Mouse (Mus musculus) liver, adult (tissue): ENCODE measurements at regions not wholly inside any gene's neighbourhood (a gene's known extent, or its start where the extent isn't known, plus 50 kb on each side); places are given as distances from the start of the nearest gene placed in this dataset.

ENCODE experiments used
- GATA4 ChIP-seq: IDR thresholded peaks from 2 replicates; pipeline ENCODE4 v1.6.1; 2014; ENCODE audit warnings: mild to moderate bottlenecking, low read length; ENCODE audit not compliant: insufficient replicate concordance

DNA sequence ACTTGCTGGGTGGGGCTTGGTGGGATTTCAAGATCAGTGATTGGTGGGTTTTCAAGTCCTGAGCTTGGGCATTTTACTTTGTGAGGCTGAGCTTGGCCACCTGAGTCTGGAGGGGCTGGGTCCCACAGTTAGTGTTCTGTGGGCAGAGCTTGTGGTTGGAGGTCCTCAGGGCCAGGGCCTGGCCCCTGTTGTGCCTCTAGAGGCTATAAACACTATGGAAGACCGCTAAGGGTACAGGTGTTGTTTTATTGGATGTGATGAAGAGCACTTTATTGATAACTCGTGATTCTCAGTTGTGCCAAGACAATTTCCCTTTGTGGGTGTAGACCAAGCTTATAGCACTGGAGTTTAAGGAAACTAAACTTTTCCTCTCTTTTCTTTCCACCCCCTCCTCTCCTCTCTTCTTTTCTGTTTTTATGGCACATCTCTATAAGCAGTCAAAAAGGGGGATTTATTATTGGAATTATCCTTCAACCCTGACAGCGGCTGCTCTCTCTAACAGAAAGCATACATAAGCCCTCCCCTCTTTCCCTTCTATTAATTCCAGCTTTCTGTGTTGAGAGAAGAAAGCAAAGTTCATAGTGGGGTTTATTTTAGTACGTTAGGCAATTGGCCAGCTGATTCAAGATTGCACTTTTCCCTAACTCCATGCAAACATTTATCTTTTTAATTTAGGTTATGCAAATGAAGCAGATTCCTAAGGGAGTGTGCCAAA, 332.0 kb upstream of the Rnaseh2b start:
- TF ChIP-seq GATA4, result no peak

DNA sequence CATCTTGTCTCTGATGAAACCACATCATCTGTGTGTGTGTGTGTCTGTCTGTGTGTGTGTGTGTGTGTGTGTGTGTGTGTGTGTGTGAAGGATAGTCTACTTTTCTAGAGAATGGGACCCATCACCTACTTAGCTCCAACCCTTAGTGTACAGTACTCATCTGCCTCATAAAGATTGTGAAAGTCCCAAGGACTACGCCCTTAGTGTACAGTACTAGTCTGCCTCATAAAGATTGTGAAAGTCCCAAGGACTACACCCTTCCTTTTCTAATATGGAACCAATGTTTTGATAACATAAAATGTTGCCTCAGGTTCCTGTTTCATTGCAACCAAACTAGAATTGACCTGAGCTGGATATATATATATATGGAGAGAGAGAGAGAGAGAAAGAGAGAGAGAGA, 323.9 kb upstream of the Rnaseh2b start:
- no peak for TF ChIP-seq GATA4

DNA sequence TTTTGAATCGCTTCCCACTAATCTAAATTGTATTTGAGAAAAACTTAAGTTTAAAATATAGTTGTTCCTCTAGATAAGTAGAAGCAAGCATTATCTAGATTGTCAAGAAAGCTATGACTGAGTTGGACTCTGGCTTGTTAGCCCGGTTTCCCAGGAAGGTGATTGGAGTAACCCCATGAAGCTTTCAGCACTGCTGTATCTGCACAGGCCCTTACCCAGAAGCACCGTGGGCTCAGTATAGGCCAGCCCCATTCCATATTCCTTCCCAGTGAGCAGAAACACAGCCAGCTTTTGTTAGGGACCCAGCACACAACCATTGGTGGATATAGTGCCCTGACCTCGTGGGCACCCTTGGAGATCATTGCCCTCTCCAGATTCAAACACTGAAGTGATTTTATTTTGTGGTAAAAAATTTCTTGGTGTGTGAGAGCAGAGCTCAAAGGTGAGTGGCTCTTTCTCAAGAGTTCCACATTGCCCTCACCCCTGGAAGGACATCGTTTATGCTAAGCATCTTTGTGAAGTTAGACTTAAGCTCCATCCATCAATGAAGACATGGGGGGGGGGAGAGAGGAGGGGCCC, 323.3 kb upstream of the Rnaseh2b start:
- no peak for TF ChIP-seq GATA4

DNA sequence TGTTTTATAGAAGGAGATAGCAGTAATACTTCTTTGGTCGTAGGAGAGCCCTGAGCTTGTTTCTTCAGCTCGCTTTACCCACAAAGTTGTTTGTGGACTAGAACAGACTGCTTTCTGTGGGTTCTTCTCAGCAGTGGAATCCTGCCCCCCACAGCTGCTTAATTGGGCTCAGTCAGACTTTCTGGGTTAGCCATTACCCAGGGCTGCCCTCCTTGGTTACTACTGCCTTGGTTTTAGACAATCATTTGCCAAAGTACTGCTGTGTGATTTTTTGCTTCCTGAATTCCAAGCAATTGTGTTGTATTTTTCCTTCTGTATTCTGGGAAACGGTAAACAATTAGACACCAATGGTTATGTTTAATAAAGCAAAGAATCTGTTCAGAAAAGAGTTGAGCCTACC, 321.8 kb upstream of the Rnaseh2b start:
- no peak for TF ChIP-seq GATA4

- no peak for TF ChIP-seq GATA4
Observed at GRCm38 (mm10) chr14:61971100-61972088, 321.0 kb upstream of the Rnaseh2b start.

DNA sequence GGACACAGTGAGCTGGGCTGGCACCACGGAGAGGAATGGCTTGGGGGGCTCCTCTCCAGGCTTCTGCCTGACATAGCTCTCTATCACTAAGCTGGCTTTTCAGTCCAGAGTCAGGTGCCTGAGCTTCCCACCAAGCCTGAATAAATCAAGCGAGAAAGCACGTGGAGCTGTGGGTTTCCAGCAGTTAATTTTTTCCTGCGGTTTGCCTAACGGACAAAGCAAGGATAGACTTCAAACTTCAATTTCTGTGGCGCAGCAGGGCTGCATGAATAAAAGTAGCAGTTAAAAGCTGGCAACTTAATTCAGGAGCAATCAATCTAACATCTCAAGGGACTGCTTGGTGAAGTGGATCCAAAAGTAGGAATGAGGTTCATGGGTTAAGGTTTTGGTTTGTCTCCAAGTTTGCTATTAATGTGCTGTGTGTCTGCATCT, 317.1 kb upstream of the Rnaseh2b start:
- no peak for TF ChIP-seq GATA4

- no peak for TF ChIP-seq GATA4
Observed at GRCm38 (mm10) chr14:61980581-61980980, 311.8 kb upstream of the Rnaseh2b start.

DNA sequence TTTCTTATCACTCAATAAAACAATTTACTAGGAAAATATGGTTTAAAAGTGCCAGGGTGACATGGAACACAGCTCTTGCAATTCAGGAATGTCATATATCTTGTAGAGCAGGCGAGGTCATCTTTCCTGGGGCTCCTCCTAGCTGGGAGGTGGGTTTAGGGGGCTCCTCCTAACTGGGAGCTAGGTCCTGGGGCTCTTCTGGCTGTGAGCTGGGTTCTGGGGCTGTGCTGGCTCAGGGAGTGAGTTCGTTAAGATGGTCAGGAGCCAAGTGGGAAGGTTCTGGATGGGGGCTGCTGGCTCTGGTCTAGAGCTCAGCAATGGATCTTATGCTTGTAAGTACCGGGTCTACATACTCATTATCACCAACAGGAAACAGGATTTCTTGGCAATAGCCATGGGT, 306.8 kb upstream of the Rnaseh2b start:
- TF ChIP-seq GATA4, result no peak

DNA sequence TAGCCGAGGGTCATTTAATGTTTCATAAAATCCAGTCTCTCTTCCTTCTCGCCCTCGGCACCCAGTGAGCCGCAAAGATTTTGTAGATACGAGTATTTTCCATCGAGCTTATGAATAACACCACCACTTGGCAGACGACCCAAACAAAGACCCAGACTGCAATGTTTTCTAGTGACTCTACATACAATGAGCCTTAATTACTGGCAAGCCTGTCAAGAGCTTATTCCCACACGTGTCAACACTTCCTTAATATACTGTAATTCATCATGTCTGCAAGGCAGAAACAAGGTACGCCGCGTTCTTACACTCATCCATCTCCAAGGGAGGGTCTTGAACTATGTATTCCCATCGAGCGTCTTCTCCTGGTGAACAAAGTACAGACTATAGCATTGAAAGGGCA, 306.2 kb upstream of the Rnaseh2b start:
- TF ChIP-seq GATA4, result no peak

DNA sequence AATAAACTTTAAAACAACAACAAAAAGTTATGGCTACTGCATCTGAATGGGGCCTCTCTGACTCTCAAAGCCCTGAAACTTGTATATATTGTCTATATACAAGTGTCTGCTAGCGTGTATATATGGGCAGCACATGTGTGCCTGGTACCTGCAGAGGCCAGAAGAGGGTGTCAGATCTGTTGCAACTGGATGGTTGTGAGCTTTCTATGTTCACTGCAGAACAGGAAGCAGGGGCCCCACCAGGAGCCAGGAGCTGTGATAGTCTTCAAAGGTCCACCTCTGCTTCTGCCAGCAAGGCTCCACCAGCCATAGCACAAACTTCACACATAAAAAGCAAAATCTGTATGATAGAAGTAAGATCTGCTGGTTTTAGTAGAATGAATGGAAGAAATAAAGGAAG, 297.1 kb upstream of the Rnaseh2b start:
- no peak for TF ChIP-seq GATA4

DNA sequence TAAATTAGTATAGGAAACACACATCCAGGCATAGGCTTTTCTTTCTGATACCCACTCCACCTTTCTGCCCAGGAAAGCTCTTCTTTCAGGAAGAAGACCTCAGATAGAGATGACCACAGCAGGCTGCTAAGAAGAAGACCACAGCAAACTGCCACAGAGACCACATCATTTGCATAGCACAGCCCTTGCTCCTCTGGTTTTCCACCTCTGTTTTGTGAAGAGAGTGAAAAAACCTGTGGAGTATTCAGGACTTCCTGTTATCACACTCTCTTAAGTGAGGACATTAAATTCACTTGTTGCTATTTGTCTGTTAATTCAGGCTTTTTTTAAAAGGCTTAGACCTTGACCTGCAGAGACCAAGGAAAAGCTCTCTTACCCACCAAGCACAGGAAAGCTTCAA, 294.7 kb upstream of the Rnaseh2b start:
- TF ChIP-seq GATA4, result no peak

- no peak for TF ChIP-seq GATA4
Observed at GRCm38 (mm10) chr14:61998259-61998658, 294.1 kb upstream of the Rnaseh2b start.

GRCm38 (mm10) chr14:62001481-62001949, 290.9 kb upstream of the Rnaseh2b start:
- TF ChIP-seq GATA4, result no peak

DNA sequence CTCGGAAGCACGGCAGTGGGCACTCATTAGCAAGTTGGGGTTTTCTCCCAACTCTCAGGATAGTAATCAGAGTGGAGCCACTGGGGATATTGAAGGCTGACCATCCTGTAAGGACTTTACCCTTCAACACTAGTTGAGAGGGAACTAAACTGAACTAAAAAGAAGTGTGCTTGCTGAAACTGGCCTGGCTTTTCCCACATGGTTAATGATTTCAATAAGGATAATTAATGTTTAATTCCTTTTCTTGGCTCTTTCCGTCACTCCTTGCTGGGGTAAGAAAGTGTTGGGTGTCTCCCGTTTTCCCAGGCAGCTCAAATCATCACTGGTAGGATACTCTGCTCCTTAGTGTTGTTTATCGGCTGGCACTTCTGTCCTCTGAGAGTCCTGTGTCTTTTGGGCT, 290.3 kb upstream of the Rnaseh2b start:
- TF ChIP-seq GATA4, result no peak

DNA sequence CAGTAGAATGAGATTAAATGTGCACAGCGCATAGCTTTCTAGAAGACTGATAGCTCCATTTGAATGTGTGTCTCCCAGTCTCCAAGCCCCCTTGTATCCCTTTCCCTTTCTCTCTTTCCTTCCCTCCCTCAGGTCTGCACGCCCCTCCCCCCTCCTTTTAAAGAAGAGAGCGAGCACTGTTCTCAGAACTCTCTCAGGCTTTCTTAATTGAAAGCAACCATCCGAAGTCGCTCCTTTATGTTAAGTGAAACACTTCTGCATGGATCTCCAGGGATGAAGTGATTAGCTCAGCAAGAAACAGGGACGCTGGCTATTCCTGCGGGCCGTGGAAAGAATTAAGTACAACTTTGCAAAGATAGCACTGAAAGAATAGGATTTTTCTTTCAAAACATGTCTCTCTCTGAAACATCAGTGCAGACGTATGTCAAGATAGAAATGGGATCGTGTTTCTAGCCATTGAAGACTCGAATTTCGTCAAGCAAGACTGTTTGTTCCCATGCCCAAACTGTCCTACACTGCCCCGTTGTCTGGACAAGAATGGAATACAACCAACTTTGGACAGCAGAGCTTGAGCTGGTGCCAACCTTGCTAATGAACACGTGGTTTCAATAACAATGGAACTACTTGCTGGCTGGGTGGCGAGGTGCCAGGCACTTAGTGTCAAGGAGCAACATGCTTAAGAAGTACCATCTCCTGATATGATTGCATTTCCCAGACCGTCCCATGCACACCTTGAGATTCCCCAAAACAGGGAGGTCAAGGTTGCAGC, 289.2 kb upstream of the Rnaseh2b start:
- no peak for TF ChIP-seq GATA4

DNA sequence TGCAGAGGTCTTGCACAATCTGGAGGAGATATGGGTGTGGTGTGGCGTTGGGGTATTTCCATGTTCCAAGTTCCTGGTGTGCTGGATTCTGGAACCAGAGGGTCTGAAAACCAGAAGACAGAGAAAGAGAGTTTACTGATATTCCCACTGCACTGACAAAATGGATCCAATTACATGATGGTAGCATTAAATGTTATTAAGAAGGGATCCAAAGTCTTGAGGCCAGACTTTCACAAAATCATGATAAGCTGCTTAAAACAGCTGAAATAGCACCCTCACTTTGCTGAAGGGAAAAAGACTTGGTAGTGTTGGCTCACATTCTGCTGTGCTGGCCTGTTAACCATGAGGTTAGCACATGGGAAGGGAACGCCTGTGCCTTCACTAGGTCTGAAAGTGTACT, 288.6 kb upstream of the Rnaseh2b start:
- TF ChIP-seq GATA4, result no peak

- TF ChIP-seq GATA4, result no peak
Observed at GRCm38 (mm10) chr14:62008707-62009106, 283.7 kb upstream of the Rnaseh2b start.
